Mouse (Mus musculus) B cell, adult (primary cell): Measurements from ENCODE around the gene Mical2. TPM values are rescaled to one million over a fixed set of nuclear protein-coding genes. Genes with fewer than 3 reads are reported as not detected.

Experiments used
- total RNA-seq: library from RNA; stranded (reverse); gene quantifications from 4 replicates; pipeline ENCODE4 v1.2.4, GENCODE M21; 2023; ENCODE audit not compliant: inconsistent age

Gene Mical2
- total RNA-seq: 0.12 to 0.45 TPM (median 0.16 TPM) in 3 of 4 replicates, not detected in the other

GRCm38 (mm10) chr7:112225615-112226262 lies at the start of gene Mical2:
Gene Mical2, plus strand, starts transcription at chr7:112225856.

DNA sequence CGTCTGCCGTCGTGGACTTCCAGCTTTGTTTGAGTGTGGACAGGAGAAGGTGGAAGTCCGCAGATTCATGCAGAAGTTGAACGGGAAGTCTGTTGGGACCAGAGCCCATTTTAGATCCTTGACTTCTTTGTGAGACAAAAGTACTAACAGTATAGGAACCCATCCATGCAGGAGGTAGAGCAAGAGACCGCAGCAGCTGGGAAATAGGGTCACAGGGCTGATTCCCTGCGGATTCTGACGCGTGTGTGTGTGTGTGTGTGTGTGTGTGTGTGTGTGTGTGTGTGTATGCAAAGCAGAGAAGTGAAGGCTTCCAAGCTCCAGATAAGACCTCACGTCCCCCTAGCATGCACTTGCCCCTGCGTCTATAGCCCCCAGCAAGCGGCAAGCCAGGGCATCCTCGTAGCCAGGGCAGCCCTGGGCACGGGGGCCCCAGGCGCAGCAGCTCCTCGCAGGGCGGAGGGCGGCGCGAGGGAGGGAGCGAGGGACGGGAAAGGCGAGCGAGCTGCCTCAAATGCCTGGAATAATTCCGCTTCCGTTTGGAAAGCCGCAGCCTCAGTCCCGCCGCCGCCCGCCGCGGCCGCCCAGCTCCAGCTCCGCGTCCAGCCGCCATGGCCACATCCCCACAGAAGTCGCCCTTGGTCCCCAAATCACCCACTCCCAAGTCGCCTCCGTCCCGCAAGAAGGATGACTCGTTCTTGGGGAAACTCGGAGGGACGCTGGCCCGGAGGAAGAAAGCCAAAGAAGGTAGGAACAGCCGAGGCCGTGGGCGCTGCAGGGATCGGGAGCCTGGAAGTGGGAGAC lies 201.9 kb downstream of the Mical2 start, which contains the start of gene Parva:
Parva (plus strand) TSS at position 149 of the 801 bp plus-strand sequence.

Other genes starting within 250 kb of the Mical2 start
- gene Usp47, start 202.4 kb upstream of the Mical2 start, total RNA-seq: 52.5 to 55.0 TPM (median 53.4 TPM) in 4 replicates
- not detected in 4 replicates for gene Dkk3, start 66.8 kb upstream of the Mical2 start, total RNA-seq
- 0.35 to 1.3 TPM (median 0.45 TPM) in 3 of 4 replicates, not detected in the other for gene Parva, start 201.6 kb downstream of the Mical2 start, total RNA-seq